ENCODE assay signal across 8 mouse cellular contexts in genomic region chr15:83251176-83252004, GRCm38 (mm10). TPM values are rescaled to one million over a fixed set of nuclear protein-coding genes. Genes with fewer than 3 reads are reported as not detected.
DNase-seq lines count a peak whose midpoint lies in the region; ATAC-seq and TF ChIP-seq lines count a peak whose summit lies in the region.

Gene A4galt, minus strand, starts transcription at chr15:83251774.

- TF ChIP-seq POLR2A in cortical plate, adult 2 months (IDR thresholded peaks at IDR 0.05; ENCODE audit: extremely low read depth, insufficient read depth, low read length), result 0 out of 2 replicates have a peak, but pooled peaks have one; percentile 17

- peak within 1 kb of the TSS; percentile 21 for H3K4me3 ChIP-seq in cortical plate, adult 2 months (ENCODE audit: insufficient read depth, low read length)
- peak within 1 kb of the TSS; percentile 69 for H3K4me3 ChIP-seq in intestine, embryonic 16.5 days (ENCODE audit: low read length)
- H3K4me3 ChIP-seq in liver, postnatal 0 days (ENCODE audit: low read depth, low read length), result peak within 1 kb of the TSS; percentile 44

- DNase-seq in ES-CJ7 (ENCODE audit: low read depth, low spot score), result peak; percentile 90
- DNase-seq in gonadal fat pad, adult 2 months (ENCODE audit: low read depth), result no peak
- DNase-seq in liver, postnatal 0 days, result peak; percentile 20
- peak; percentile 36 for DNase-seq in ovary, adult 18-20 months (ENCODE audit: low spot score)
- no peak for DNase-seq in cerebellum, adult 18-20 months

- no peak within 1 kb of the TSS; the same call in 1 of the 2 replicates for H3K27ac ChIP-seq in cortical plate, adult 2 months (ENCODE audit: insufficient read depth, low read length)
- H3K27ac ChIP-seq in intestine, embryonic 16.5 days (ENCODE audit: low read length), result no peak within 1 kb of the TSS
- no peak within 1 kb of the TSS for H3K27ac ChIP-seq in liver, postnatal 0 days (ENCODE audit: low read depth)

- WGBS in intestine, embryonic 16.5 days, result 3% methylated on average over 66 of the region's 66 CpGs
- WGBS in liver, postnatal 0 days (ENCODE audit: insufficient replicate concordance), result 4% methylated on average over 47 of the region's 66 CpGs

- ATAC-seq in intestine, embryonic 16.5 days, result peak; percentile 48
- ATAC-seq in liver, postnatal 0 days, result no peak; the same call in 1 of the 2 replicates
- no peak for ATAC-seq in frontal cortex, adult (ENCODE audit: low TSS enrichment)

- no peaks in the 10 kb centered on the region; the same call in 1 of the 2 replicates for H3K9me3 ChIP-seq in intestine, embryonic 16.5 days (ENCODE audit: control insufficient read depth, low read length)
- no peaks in the 10 kb centered on the region for H3K9me3 ChIP-seq in liver, postnatal 0 days (ENCODE audit: low read length)

- TF ChIP-seq EP300 in liver, postnatal 0 days (IDR thresholded peaks at IDR 0.05; ENCODE audit: low read depth), result no peak

- no peaks in the 10 kb centered on the region for H3K36me3 ChIP-seq in intestine, embryonic 16.5 days (ENCODE audit: control insufficient read depth, insufficient read depth, low read length)
- no peaks in the 10 kb centered on the region for H3K36me3 ChIP-seq in liver, postnatal 0 days (replicated peaks; ENCODE audit: insufficient read depth, low read length)

- H3K9ac ChIP-seq in intestine, embryonic 16.5 days (ENCODE audit: low read depth, low read length), result peak within 1 kb of the TSS; percentile 73
- H3K9ac ChIP-seq in liver, postnatal 0 days (replicated peaks), result peak within 1 kb of the TSS; percentile 26

- no peak for TF ChIP-seq CTCF in cortical plate, adult 2 months (IDR thresholded peaks at IDR 0.05; ENCODE audit: extremely low read depth, insufficient read depth, low read length)
- no peak for TF ChIP-seq CTCF in liver, postnatal 0 days (IDR thresholded peaks at IDR 0.05; ENCODE audit: low read depth)

- peak within 1 kb of the TSS; percentile 98 for H3K4me2 ChIP-seq in intestine, embryonic 16.5 days (ENCODE audit: low read depth, low read length)
- H3K4me2 ChIP-seq in liver, postnatal 0 days (ENCODE audit: low read depth, low read length), result peak within 1 kb of the TSS; percentile 73

- H3K4me1 ChIP-seq in cortical plate, adult 2 months (ENCODE audit: control insufficient read depth, insufficient read depth, low read length), result no peaks in the 10 kb centered on the region
- peaks cover 18% of the 10 kb centered on the region; the same call in 1 of the 2 replicates for H3K4me1 ChIP-seq in intestine, embryonic 16.5 days (ENCODE audit: control insufficient read depth, insufficient read depth, low read length)
- H3K4me1 ChIP-seq in liver, postnatal 0 days (ENCODE audit: insufficient read depth), result peaks cover 6% of the 10 kb centered on the region

- peaks cover 15% of the 10 kb centered on the region; the same call in 1 of the 2 replicates for H3K27me3 ChIP-seq in intestine, embryonic 16.5 days (replicated peaks; ENCODE audit: control insufficient read depth, insufficient read depth, low read length)
- H3K27me3 ChIP-seq in liver, postnatal 0 days (ENCODE audit: insufficient read depth, low read length), result peaks cover 32% of the 10 kb centered on the region

RNA-seq across cellular contexts. Expression of gene A4galt, which starts in this region (rescaled TPM):
- polyA plus RNA-seq in cortical plate, adult 2 months (2012; rRNA removed), result 4.6 and 4.7 TPM in 2 replicates
- 30.6 and 31.5 TPM in 2 replicates for polyA plus RNA-seq in gonadal fat pad, adult 2 months (2012; rRNA removed)
- 3.9 and 4.2 TPM in 2 replicates for polyA plus RNA-seq in intestine, embryonic 16.5 days (2015; fragmentation: Nextera tagmentation; extraction: Ambion mirVana)
- 0.13 and 0.25 TPM in 2 replicates for polyA plus RNA-seq in liver, postnatal 0 days (2015; fragmentation: Nextera tagmentation; extraction: Ambion mirVana)

Comparison
In these comparisons a context has a peak if more than half of its experiments do, and no peak if none do; other contexts are left out.
1. Peak in DNase-seq, H3K4me3 ChIP-seq, H3K9ac ChIP-seq and H3K4me2 ChIP-seq in liver, postnatal 0 days; RNA of the gene not detected or under 1 TPM.
2. DNase-seq: peak in ES-CJ7 (single experiment) and ovary, adult 18-20 months (single experiment); none in gonadal fat pad, adult 2 months (single experiment) and cerebellum, adult 18-20 months (0 of 2).
3. Peak in every context shown above with its lines, with median percentiles within 50 percentile points of each other: H3K4me3 ChIP-seq.